Mouse (Mus musculus) MEL-GATA-1-ER (cell line): Measurements from ENCODE around the gene Stpg4.

ENCODE experiments used
- DNase-seq: peaks from one replicate; pipeline ENCODE4 v3.0.0-alpha.2; 2012; ENCODE audit warnings: low read depth; ENCODE audit errors: extremely low read depth

The Stpg4 gene

DNA sequence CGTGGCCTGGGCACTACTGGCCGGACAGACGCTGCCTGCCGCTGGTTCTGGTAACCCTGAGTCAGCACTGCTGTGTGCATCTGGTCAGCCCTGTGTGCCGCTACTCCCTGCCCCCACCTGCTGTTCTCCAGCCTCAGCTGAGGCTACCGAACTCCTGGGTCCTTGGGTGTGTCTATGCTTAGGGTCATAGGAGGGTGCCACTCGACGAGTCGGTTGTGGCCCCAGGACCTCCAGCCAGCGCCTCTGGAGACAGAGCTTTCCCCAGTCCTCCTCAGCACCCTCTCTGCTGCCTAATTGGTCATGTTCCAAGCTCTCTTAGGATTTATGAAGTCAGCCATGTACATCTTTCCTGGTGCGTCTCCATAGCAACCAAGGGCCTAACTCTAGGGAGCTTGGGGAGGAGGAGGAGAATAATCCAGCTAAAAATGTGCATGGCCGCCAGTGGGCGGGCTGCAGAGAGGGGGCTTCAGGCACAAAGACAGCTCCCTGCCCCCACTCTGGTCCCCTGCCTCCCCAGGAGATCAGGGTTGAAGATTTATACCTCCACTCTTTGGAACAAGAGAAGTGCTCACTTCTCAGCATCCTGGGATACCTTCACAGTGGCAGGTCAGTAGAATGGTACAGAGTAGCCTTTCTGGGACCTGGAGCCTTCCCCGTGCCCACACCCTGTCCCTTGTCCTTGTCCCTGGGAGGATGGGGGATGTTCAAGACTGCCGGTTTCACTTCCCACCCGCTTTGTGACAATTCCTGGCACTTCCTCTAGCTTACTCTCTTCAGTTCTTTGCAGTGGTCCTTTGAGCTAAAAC lies 49.0 kb downstream of the Stpg4 start:
- no peak for DNase-seq

DNA sequence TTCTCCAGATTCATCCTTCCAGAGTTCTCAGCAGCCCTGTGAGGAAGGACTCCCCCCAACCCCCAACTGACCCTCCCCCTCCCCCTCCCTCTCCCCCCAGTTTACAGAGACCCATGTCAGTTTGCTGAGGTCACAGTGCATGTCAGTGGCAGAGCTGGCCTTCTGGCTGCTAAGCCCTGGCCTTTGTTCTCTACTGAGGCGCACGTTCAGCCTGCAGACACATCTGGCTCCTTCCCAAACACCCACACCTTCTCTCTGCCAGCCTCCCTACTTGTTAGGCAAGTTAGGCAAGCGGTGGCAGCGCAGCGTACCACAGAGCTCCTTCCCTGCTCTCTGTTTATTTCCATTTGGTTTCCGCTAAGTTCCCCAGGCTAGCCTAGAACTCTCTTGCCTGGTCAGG lies 50.0 kb downstream of the Stpg4 start:
- no peak for DNase-seq

DNA sequence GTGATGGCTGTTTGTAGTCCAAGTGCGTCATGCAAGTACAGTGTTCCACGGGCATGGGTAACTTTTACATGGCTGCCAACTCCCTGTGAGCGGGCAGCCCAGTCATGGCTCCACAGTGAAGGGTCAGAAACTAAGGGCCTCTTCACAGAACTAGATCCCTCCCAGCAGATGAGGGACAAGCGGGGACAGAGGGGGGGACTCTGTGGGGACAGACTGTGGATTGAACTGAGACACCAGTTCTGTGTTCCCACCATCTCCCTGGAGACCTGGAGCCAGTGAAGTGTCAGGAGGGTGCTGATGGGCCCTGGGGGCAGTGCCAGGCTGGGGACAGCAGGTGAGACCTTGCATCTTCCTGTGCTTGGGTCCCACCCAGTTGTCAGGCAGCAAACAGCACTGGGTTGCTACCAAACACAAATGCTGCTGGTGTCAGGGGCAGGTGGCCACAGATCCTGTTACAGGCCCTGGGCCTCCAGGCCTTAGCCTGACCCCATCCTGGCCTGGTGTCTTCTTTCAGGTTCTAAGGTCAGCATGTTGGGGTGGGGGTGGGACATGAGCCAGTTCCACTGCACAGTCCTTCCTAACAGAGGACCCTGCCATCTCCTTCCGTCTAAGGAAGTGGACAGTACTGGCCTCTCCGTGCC lies 50.6 kb downstream of the Stpg4 start:
- no peak for DNase-seq

DNA sequence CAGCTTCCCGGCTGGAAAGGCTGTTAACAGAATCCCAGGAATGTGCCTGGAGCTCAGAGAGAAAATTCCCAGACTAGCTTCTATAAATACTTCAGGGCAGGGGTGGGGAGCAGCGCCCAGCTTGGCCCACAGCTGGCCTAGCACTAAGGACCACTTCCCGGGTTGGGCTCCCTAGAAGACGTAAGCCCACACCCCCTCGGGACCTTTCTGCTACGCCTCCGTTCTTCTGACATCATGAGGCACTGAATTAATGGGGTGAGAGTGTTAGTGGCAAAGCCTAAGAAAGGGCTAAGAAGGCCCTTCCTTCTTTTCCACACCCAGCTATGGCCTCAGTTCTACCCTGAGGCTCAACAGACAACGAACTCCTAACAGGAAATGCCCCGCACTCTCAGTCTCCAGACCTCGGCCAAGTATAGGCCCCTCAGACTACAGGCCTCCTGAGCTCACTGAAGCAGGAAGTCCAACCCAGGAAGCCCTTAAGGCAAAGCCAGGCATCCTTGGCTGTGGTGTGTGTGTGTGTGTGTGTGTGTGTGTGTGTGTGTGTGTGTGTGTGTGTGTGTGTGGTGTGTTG lies 51.5 kb downstream of the Stpg4 start:
- DNase-seq = no peak

DNA sequence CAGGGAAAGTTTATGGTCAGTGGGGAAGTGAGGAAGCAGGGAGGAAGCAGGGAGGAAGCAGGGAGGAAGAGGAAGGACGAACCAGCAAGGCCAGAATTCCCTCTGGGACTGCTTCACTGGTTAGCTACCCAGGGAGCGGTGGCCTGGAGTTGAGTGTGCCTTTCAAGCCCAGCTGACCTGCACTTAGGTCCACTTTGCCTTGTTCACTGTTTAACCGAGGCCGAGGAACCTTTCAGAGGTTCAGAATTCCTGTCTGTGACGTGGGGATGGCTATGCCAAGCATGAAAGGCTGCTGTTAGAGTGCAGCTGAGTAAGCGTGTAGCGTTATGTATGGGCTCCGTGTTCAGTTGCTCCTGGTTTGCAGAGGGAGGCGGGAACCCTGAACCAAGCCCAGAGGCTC lies 54.2 kb downstream of the Stpg4 start:
- no peak for DNase-seq

DNA sequence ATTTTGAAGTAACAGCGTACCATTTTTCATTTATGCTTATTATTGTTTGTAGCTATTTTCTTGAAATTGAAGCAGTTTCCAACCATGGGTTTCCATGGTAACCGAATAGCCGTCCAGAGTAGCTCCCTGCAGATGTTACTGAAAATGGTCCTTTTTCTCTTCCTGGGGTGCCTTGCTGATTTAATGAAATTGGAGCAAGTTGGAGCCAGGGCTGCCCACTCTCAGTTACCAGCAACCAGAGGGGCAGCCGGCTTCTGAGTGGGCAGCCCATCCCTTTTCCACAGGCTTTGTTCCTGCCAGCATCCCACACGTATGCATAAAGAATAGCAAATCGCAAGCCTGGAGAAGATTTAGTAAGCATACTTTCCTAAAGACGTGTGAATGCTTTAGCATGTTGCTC lies 55.4 kb downstream of the Stpg4 start:
- DNase-seq = no peak

DNA sequence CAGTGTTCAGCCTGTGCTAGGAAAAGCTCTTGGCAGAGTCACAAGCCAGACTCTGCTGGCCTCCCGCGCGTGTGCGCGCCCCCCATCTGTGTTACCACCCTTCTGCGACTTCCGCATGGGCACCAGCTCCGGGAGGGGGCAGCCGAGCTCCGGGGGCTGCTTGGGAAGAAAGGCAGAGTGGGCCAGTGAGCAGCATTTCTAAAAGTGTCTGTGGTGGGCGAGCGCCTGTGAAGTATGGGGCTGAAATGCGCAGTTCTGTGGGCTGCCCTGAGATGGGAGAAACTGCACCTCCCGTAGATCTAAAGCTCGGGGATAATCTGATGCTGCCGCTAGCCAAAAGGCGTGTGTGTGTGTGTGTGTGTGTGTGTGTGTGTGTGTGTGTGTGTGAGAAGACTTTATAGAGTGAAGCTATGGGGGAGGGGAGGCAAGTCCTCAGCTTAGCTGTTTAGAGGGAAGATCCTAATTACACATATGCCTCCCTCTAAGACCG lies 58.2 kb downstream of the Stpg4 start:
- no peak for DNase-seq

DNA sequence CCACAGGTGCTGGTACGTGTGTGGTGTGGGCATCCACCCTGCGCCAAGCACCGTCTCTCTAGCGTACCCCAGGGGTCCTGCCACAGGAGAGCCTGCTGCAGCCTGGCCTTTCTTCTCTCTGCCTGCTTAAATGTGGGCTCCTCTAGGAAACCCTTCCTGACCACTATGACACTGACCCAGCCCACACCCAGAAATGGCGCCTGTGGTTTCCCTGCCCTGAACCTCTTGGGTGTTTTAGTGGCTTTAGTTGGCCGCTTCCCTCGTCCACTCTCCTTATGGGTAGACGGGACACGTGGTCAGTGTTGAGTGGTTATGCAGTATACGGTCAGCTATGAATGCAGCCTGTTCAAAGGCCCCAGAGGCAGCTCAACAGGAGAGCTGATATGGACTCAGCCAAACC lies 59.1 kb downstream of the Stpg4 start:
- no peak for DNase-seq

DNA sequence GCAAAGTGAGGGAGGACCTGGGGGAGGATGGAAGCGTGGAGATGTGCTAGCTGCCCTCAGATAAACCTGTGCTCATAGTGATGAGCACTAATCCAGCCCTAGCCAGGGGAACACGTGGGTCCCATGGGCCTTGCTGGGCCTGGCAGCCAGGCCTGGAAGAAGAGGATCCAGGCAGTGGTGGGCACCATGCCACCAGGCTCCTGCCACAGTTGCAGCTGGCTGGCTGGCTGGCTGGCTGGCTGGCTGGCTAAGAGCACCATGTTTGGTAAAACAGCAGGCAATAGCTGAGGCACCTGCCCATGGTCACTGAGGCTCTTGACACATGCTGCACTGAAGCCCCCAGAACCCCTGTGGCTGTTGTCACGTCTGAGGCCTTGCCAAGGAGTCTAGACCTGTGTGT lies 59.9 kb downstream of the Stpg4 start:
- no peak for DNase-seq

DNA sequence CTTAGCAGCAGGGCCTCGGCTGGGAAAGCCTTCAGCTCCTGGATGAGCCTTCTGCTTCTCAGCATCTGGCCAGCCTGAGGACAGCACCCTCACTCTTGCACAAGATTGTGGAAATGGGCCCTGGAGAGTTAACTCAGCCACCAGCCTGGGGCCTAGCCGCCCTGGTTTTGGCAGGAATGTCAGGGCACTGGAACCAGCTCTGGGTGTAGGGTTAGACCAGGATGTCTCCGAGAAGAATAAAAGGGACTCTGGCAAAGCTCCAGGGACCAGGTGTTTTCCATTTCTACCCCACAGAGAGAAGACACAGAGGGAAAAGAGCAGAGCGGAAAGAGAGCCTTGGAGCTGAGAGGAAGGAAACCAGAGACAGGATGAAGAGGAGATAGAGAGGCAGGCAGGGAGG lies 60.3 kb downstream of the Stpg4 start:
- DNase-seq = no peak

DNA sequence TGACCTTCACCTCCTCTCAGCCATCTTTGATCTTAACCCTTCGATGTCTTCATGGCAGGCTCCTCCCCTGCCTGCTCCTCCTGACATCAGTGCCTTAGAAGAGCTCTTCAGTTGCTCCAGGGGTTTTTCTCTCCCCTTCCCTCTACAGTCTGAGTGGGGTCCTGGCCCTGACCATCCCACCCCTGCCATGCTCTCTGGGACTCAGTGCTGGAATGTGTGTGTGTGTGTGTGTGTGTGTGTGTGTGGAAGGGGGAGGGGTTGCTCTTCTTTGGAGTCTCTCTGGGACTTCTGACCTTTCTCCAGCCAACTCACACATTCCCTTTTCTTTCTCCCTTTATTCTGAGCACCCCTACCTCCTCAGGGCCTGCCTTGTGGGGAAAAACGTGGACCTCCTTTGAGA lies 61.0 kb downstream of the Stpg4 start:
- DNase-seq = no peak

DNA sequence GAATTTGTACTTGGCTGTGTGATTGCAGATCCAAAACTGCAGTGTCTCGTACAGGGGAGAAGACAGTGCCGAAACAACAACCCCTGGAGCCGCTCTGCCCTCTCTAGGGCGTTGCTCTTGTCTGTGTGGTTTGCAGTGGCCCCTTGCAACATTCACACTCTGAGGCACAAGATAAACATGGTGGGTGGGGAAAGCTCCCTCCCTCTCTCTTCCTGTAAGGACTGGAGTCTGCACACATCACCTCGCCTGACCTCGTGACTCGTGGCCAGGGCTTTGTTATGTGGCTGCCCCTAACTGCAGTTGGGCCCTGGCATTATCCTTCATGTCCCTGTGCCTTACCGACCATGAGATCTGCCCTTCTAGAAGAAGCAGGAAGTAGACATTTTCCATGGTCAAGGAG lies 62.3 kb downstream of the Stpg4 start:
- no peak for DNase-seq

DNA sequence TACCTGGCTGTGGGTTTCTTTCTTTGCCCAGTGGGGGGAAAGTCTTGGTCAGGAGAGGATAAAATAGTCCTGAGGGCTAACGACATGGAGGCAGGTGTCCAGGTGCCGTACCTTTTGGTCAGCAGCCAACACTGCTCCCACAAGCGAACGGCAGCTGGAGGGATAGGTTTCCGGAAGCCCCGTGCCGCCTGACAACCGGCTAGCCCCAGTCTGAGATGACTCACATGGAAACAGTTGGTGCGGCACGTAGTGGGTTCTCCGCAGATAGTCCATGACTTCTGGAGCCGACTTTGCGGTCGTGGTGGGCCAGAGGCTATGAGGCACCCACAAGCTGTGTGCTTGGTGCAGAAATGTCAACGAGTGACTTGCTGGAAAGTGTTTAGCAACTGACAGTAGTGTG lies 63.4 kb downstream of the Stpg4 start:
- no peak for DNase-seq

DNA sequence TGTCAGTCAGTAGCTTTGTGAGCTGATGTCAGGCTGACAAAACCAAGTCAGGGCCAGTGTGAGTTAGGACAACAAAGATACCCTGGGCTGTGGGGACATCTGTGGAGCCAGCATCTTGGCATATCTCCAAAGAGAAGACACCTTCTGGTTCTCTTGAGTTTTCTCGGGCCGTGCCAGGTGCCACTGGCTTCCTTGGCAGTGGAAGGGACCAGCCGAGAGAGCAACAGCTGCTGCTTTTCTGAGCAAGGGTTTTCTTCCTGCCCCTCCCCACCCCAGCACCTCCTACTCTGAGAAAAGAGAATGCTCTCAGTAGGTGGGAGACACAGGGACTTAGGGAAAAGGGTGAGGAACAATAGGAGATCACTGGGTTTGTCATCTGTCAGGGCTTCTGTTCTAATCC lies 66.4 kb downstream of the Stpg4 start:
- DNase-seq = no peak

DNA sequence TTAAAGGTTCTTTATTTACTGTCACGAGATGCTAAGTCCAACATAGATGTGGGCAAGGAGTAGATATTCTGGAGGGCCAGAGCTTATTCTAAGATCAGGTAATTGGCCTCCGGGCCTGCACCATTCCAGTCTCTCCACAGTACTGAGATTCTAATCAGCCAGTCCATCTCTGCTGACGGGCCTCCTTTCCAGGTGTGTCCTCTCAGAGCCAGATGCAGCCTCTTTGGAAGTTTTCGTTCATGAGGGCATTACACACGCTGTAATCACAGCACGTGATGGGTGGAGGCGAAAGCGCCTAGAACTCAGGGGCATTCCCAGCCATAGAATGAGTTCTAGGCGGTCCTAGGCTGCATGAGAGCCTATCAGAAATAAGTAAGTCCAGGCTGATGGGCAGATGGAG lies 70.0 kb downstream of the Stpg4 start:
- no peak for DNase-seq

DNA sequence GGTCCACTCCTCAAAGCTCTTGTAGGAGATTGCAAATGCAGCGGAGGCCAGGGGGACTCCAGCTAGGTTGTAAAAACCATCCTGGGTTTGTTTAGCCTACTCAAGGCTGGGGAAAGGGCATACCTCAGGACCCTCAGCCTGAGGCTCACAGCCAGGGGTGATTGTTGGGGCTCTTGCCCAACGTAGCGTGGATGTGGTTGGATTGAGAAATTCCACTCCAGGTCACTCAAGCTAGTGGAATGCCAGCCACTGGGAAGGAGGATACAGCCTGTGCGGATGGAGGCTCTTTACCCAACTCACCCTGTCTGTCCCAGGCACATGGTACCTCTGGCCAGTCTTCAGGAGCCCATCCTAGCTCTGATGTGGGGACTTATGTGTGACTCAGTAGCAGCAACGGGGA lies 71.3 kb downstream of the Stpg4 start:
- DNase-seq = no peak

DNA sequence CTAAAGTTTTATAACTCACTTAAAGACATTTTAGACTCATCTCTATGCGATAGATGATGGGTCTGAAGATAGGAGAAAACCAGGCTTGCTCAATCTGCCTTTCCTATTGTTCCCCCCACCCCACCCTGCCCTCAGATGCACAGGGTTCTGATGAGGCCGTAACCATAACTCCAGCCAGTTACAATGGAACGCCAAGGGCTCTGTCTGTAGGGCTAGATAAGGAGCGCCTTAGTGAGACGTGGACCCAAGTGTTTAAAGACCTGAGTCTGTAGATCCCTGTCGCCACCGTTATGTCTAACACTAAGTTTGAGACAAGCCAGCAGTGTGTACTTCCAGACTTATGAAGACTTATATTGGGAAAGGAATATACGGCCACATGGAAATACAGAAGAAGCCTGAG lies 72.1 kb downstream of the Stpg4 start:
- DNase-seq = no peak

DNA sequence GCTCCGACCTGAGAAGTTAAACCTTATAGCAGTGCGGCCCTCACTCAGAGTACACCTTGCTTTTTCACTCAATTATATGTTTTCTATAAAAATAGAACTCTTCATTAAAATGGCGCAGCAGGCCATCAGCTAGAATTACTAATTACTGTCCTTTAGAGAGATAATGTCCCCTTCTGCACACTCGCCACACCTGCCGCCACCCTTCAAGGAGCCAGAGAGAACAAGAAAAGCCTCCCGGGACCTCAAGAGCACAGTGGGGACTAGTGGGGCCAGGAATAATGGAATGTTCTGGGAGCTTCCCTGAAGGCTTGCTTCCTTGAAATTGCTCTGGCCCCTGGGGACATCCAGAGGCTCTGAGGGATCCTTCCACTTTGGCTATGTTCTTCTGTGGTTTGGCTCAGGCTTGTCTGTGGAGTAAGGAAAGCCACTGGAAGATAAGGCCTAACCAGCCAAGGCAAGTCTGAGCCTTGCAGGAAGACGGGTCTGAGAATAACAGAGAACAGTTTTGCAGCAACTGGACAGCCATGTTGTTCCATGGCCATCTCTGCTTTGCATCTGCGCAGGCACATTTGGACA lies 73.7 kb downstream of the Stpg4 start:
- DNase-seq = no peak

DNA sequence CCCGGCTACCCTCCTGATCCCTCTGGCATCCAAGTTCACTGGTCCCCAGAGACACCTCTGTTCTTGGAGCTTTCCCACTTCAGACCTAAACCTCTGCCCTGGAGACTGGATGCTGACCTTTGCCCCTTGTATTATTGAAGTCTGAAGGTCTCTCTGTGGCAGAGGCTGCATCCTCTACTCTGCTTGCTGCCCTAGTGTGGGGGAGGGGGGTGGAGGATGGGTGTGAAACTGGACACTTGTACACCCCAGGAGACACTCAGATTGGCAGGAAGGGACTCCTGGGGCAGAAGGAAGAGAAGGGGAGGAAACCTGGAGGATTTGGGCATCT lies 74.7 kb downstream of the Stpg4 start:
- DNase-seq = no peak

DNA sequence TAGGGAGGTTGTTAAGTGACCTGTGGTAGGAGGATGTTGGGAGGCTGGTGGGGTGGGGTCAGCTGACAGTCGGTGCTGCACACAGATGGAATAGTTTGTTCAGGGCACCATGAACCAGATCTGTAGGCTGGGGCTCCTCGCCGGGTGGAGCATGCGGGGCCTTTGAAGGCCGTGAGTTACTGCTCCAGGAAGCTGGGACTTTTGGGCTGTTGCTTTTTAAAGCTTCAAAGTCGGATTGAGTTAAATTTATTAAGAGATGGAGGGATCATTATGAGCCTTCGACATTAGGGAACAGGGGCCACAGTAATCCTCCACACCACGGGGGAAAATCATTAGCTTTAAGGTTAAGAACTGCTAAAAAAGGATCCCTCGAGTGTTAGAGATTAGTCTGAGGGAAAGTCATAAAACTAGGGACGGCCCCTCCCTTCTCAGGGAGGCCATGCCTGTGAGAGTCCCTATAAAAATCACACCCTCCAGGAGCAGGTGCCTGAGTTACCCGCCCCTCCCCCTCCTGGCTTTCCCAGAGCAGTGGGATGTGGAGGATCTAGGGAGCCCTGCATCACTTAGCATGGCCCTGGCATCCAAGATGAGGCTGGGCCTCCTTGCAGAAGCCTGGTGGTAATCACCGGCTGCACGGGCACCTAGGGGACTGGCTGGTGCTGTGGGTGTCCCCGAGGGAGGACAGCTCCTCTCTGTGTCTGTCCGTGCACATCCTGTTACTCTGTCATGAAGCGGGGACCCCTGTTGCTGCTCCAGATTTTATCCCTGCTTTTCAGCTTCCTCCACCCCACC lies 75.2 kb downstream of the Stpg4 start:
- DNase-seq = no peak

DNA sequence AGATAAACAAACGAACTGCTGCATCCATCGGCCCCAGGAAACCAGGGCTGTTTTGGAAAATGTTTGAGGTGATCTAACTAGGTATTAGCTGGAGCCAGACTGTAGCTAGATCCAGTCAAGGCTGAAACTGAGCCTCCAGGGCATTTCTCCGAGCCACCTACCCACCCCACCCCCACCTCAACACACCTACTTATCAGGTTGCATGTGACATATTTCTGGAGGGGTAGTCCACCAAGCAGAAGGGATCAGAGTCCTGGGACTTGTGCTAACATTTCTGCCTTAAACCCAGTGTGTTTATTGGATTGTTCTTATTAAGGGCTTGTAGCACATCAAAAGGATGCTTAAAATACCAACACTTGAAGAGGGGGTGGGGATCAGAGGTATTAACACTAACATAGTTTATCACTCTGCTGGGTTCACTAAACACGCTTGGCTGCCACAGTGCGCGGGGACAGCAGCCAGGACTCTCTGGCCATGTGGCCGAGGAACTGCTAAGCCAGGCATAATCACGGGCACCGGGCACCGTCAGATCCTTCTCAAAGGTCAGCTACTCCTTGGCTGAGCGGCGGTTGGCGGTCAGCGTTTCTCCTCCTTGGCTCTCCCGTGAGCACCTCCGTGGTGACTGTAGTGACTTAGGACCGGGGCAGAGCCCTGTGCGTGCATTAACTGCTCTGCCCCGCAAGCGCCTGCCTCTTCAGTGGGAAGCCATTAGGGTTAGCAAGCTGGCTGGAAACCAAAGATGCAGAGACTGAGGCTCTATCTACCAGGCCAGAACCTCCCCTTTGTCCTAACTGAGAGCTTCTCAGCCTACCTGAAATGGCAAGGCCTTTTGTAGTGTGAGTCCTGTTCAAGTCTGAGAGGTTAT lies 76.1 kb downstream of the Stpg4 start:
- no peak for DNase-seq
